Mouse (Mus musculus) liver, embryonic 14.5 days (tissue): Measurements from ENCODE around the gene Lrrc38. TPM values are rescaled to one million over a fixed set of nuclear protein-coding genes. Genes with fewer than 3 reads are reported as not detected.

Source experiments
- ATAC-seq: fragments of 200-750 bp; cut with Nextera tagmentation; 2 replicates; pipeline ENCODE4 v1.8.0; 2017; ENCODE audit warnings: moderate number of reproducible peaks, mild to moderate bottlenecking, moderate library complexity; ENCODE audit not compliant: insufficient read depth
- DNase-seq, 3 experiments: peaks; one replicate each; pipeline ENCODE4 v3.0.0-alpha.2; 2012 to 2013; ENCODE audit warnings: low read depth in 3 of 3, low spot score in 3 of 3
- H3K27ac ChIP-seq: fragments of 300-500 bp; sonication (generic); 2 replicates; pipeline ENCODE4 v1.5.1; 2014; ENCODE audit warnings: moderate library complexity, mild to moderate bottlenecking, control low read depth, inconsistent platforms
- H3K27me3 ChIP-seq: fragments of 300-500 bp; sonication (generic); 2 replicates; pipeline ENCODE4 v1.6.1; 2014; ENCODE audit warnings: mild to moderate bottlenecking, low read length, moderate library complexity; ENCODE audit not compliant: control insufficient read depth, insufficient read depth
- H3K36me3 ChIP-seq: fragments of 300-500 bp; sonication (generic); replicated peaks from 2 replicates; pipeline ENCODE4 v1.6.1; 2014; ENCODE audit warnings: low read depth; ENCODE audit not compliant: control insufficient read depth, insufficient read depth
- H3K4me1 ChIP-seq, 2 experiments: fragments of 200-500 bp in 1 of 2; fragments of 300-500 bp in 1 of 2; sonication (generic) in 1 of 2; replicated peaks; 2 replicates each; pipeline ENCODE4 v1.6.1; 2012 to 2014; ENCODE audit warnings: antibody characterized with exemption in 1 of 2, inconsistent platforms in 1 of 2, low read length in 1 of 2; ENCODE audit not compliant: control insufficient read depth in 2 of 2, insufficient read depth in 2 of 2
- H3K4me2 ChIP-seq: fragments of 300-500 bp; sonication (generic); 2 replicates; pipeline ENCODE4 v1.6.1; 2014; ENCODE audit warnings: low read depth, mild to moderate bottlenecking, control low read depth, moderate library complexity
- H3K4me3 ChIP-seq, 2 experiments: fragments of 200-500 bp in 1 of 2; fragments of 300-500 bp in 1 of 2; sonication (generic) in 1 of 2; 2 replicates each; pipeline ENCODE4 v1.5.1; 2012 to 2014; ENCODE audit warnings: low read depth in 2 of 2, low read length in 2 of 2, mild to moderate bottlenecking in 2 of 2, control low read depth in 1 of 2, inconsistent platforms in 1 of 2, moderate library complexity in 1 of 2; ENCODE audit not compliant: insufficient read depth in 1 of 2
- H3K9ac ChIP-seq: fragments of 300-500 bp; sonication (generic); replicated peaks from 2 replicates; pipeline ENCODE4 v1.6.1; 2014; ENCODE audit warnings: mild to moderate bottlenecking, control low read depth, moderate library complexity
- H3K9me3 ChIP-seq: fragments of 300-500 bp; sonication (generic); 2 replicates; pipeline ENCODE4 v1.6.1; 2016; ENCODE audit warnings: low read length, mixed read lengths; ENCODE audit not compliant: control insufficient read depth
- CTCF ChIP-seq: IDR thresholded peaks from 2 replicates; pipeline ENCODE4 v1.5.1; 2016; ENCODE audit warnings: antibody characterized with exemption, low read depth, control low read depth
- EP300 ChIP-seq: IDR thresholded peaks from 2 replicates; pipeline ENCODE4 v1.6.1; 2016; ENCODE audit warnings: antibody characterized with exemption, low read depth
- WGBS: fragments of 180-500 bp; shearing (Covaris S2); extraction: QIAGEN DNeasy Blood & Tissue Kit; methylation state at CpG from one replicate; pipeline ENCODE4 v1.1.7; 2014; ENCODE audit not compliant: insufficient replicate concordance; 5-methylcytosine and 5-hydroxymethylcytosine counted together
- polyA plus RNA-seq, 2 experiments: library from polyadenylated mRNA; depleted of rRNA in 1 of 2; stranded (reverse) in 1 of 2; unstranded in 1 of 2; fragments of >200 nt; fragmentation: Nextera tagmentation in 1 of 2; extraction: Ambion mirVana in 1 of 2; gene quantifications; 2 replicates each; pipeline versions ENCODE4 v1.2.1 to v1.2.3; 2012 to 2014

Lrrc38 gene
- polyA plus RNA-seq, 2 experiments = not detected

GRCm38 (mm10) chr4:143324925-143325624 is 24.5 kb upstream of the Lrrc38 start:
- H3K4me1 ChIP-seq = no peaks in the 10 kb centered on the region
- TF ChIP-seq EP300 = no peak
- no peaks in the 10 kb centered on the region for H3K36me3 ChIP-seq
- peak overlapping the region; percentile 53 for H3K4me2 ChIP-seq
- no peak for ATAC-seq
- H3K27me3 ChIP-seq = no peaks in the 10 kb centered on the region
- no peak overlapping the region for H3K27ac ChIP-seq
- no peaks in the 10 kb centered on the region for H3K9me3 ChIP-seq
- peak overlapping the region in 1 of 2 experiments; percentile 24; a peak in 1 of 4 replicates for H3K4me3 ChIP-seq
- H3K9ac ChIP-seq = no peak overlapping the region
- 32% methylated on average over 15 of the region's 15 CpGs for WGBS
- DNase-seq = no peak

- no peak overlapping the region for H3K27ac ChIP-seq
- ATAC-seq (no peak), DNase-seq (peak in 1 of 3 experiments; percentile 10)
- H3K9ac ChIP-seq = no peak overlapping the region
- 1% methylated on average over 10 of the region's 10 CpGs for WGBS
- no peak for TF ChIP-seq EP300
- TF ChIP-seq CTCF = peak; percentile 90
- peak overlapping the region in 1 of 2 experiments; percentile 24; a peak in 1 of 4 replicates for H3K4me3 ChIP-seq
- H3K9me3 ChIP-seq = no peaks in the 10 kb centered on the region
- peak overlapping the region; percentile 53 for H3K4me2 ChIP-seq
- H3K27me3 ChIP-seq = no peaks in the 10 kb centered on the region
- H3K4me1 ChIP-seq = no peaks in the 10 kb centered on the region
- no peaks in the 10 kb centered on the region for H3K36me3 ChIP-seq
These were observed 24.0 kb upstream of the Lrrc38 start for GRCm38 (mm10) chr4:143325625-143325941.

- no peaks in the 10 kb centered on the region for H3K36me3 ChIP-seq
- H3K27me3 ChIP-seq = no peaks in the 10 kb centered on the region
- H3K4me1 ChIP-seq = no peaks in the 10 kb centered on the region
- H3K9ac ChIP-seq = no peak overlapping the region
- H3K9me3 ChIP-seq = no peaks in the 10 kb centered on the region
- WGBS = 41% methylated on average over 9 of the region's 9 CpGs
- no peak overlapping the region for H3K4me2 ChIP-seq
- no peak for ATAC-seq
- DNase-seq = no peak
- TF ChIP-seq CTCF = no peak
- no peak for TF ChIP-seq EP300
- no peak overlapping the region for H3K27ac ChIP-seq
- H3K4me3 ChIP-seq = no peak overlapping the region
These were observed 19.0 kb upstream of the Lrrc38 start for GRCm38 (mm10) chr4:143330566-143330965.

- Histone ChIP-seq H3K4me1 (no peaks in the 10 kb centered on the region), H3K27me3 (no peaks in the 10 kb centered on the region), H3K36me3 (no peaks in the 10 kb centered on the region), H3K27ac (no peak overlapping the region), H3K4me3 (no peak overlapping the region), H3K4me2 (no peak overlapping the region), H3K9ac (no peak overlapping the region), H3K9me3 (no peaks in the 10 kb centered on the region)
- WGBS = 11% methylated on average over 1 of the region's 1 CpGs
- TF ChIP-seq EP300 = no peak
- TF ChIP-seq CTCF = no peak
- ATAC-seq (no peak), DNase-seq (no peak)
These were observed 17.8 kb upstream of the Lrrc38 start for GRCm38 (mm10) chr4:143331787-143332186.

- Histone ChIP-seq H3K4me1 (no peaks in the 10 kb centered on the region), H3K4me3 (no peak overlapping the region), H3K9ac (no peak overlapping the region), H3K27me3 (no peaks in the 10 kb centered on the region), H3K4me2 (no peak overlapping the region), H3K27ac (no peak overlapping the region), H3K9me3 (no peaks in the 10 kb centered on the region), H3K36me3 (no peaks in the 10 kb centered on the region)
- 43% methylated on average over 5 of the region's 5 CpGs for WGBS
- no peak for ATAC-seq
- DNase-seq = no peak
- no peak for TF ChIP-seq EP300
- no peak for TF ChIP-seq CTCF
These were observed 15.4 kb upstream of the Lrrc38 start for GRCm38 (mm10) chr4:143334145-143334544.
